Mouse (Mus musculus) spleen, adult 18-20 months (tissue): ENCODE measurements at regions not wholly inside any gene's neighbourhood (a gene's known extent, or its start where the extent isn't known, plus 50 kb on each side); places are given as distances from the start of the nearest gene placed in this dataset.

Source experiments
- DNase-seq, 2 experiments: peaks; one replicate each; pipeline ENCODE4 v3.0.0; 2022; ENCODE audit warnings: mixed read lengths in 2 of 2

GRCm38 (mm10) chr2:139381628-139382027 lies 112.1 kb upstream of the Sptlc3 start:
- DNase-seq = peak in 1 of 2 experiments; percentile 13

DNA sequence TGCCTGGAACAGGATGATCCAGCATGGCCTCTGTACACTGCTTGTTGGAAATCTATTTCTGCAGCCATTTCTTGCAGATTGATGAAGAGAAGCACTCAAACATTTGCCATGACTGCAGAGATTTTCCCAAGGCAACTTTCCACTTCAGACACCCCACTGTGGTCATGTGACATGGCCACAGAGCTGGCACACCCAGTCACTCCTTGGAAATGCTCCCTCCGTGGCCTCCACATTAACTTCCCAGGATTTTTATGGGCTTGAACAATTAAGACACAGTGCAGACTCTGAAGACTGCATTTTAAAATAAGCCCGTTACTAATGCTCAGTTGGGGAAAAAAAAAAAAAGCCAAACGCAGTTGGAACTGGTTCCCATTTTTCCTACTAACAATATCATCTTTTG lies 80.2 kb upstream of the Sptlc3 start:
- DNase-seq = no peak

GRCm38 (mm10) chr2:139417506-139417905 lies 76.2 kb upstream of the Sptlc3 start:
- no peak for DNase-seq

GRCm38 (mm10) chr2:139422678-139423077 lies 71.0 kb upstream of the Sptlc3 start:
- DNase-seq = no peak

DNA sequence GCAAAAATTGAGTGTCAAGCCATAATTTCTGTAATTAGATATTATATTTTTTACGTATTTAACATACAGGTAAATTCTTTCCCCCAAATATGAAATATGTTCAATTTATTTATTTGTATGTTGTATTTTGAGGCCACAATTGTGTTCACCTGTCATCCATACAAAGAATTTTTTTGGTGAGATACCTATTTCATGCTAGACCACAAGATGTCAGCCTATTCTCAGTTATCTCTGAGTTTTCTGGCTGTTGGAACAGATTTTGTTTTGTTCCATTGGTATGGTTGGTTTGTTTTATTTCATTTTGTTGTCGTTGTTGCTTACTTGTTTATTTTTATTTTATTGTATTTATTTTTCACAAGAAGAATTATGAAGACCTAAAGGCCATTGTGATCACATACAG lies 70.3 kb upstream of the Sptlc3 start:
- no peak for DNase-seq
